Mouse (Mus musculus) neural tube, embryonic 14.5 days (tissue): ENCODE measurements around the gene Pecam1. TPM values are rescaled to one million over a fixed set of nuclear protein-coding genes. Genes with fewer than 3 reads are reported as not detected.

ENCODE experiments used
- ATAC-seq: fragments of 200-750 bp; cut with Nextera tagmentation; 2 replicates; pipeline ENCODE4 v1.8.0; 2017; ENCODE audit warnings: low read depth, mild to moderate bottlenecking, moderate TSS enrichment, moderate library complexity
- H3K27ac ChIP-seq: fragments of 300-500 bp; sonication (generic); 2 replicates; pipeline ENCODE4 v1.5.1; 2014; ENCODE audit warnings: low read depth, mild to moderate bottlenecking, control low read depth, low read length, moderate library complexity, mixed read lengths
- H3K27me3 ChIP-seq: fragments of 300-500 bp; sonication (generic); 2 replicates; pipeline ENCODE4 v1.6.1; 2014; ENCODE audit warnings: low read length; ENCODE audit not compliant: control insufficient read depth, insufficient read depth
- H3K36me3 ChIP-seq: fragments of 300-500 bp; sonication (generic); 2 replicates; pipeline ENCODE4 v1.6.1; 2014; ENCODE audit warnings: low read length, mixed read lengths; ENCODE audit not compliant: control insufficient read depth, insufficient read depth
- H3K4me1 ChIP-seq: fragments of 300-500 bp; sonication (generic); 2 replicates; pipeline ENCODE4 v1.6.1; 2014; ENCODE audit warnings: low read length; ENCODE audit not compliant: control insufficient read depth, insufficient read depth
- H3K4me2 ChIP-seq: fragments of 300-500 bp; sonication (generic); 2 replicates; pipeline ENCODE4 v1.6.1; 2014; ENCODE audit warnings: mild to moderate bottlenecking, low read depth, low read length, control low read depth
- H3K4me3 ChIP-seq: fragments of 300-500 bp; sonication (generic); 2 replicates; pipeline ENCODE4 v1.5.1; 2014; ENCODE audit warnings: low read depth, low read length, control low read depth, mixed read lengths
- H3K9ac ChIP-seq: fragments of 300-500 bp; sonication (generic); replicated peaks from 2 replicates; pipeline ENCODE4 v1.6.1; 2014; ENCODE audit warnings: low read depth, mild to moderate bottlenecking, control low read depth, low read length, mixed read lengths
- H3K9me3 ChIP-seq: fragments of 300-500 bp; sonication (generic); 2 replicates; pipeline ENCODE4 v1.6.1; 2016; ENCODE audit warnings: low read length; ENCODE audit not compliant: control insufficient read depth
- WGBS: fragments of 180-500 bp; shearing (Covaris S2); extraction: QIAGEN DNeasy Blood & Tissue Kit; methylation state at CpG from one replicate; pipeline ENCODE4 v1.1.7; 2014; 5-methylcytosine and 5-hydroxymethylcytosine counted together
- polyA plus RNA-seq: library from polyadenylated mRNA; unstranded; fragments of >200 nt; fragmentation: Nextera tagmentation; extraction: Ambion mirVana; gene quantifications from 2 replicates; pipeline ENCODE4 v1.2.1, GENCODE M21; 2014

Gene Pecam1
- polyA plus RNA-seq, result 9.4 and 16.9 TPM in 2 replicates

DNA sequence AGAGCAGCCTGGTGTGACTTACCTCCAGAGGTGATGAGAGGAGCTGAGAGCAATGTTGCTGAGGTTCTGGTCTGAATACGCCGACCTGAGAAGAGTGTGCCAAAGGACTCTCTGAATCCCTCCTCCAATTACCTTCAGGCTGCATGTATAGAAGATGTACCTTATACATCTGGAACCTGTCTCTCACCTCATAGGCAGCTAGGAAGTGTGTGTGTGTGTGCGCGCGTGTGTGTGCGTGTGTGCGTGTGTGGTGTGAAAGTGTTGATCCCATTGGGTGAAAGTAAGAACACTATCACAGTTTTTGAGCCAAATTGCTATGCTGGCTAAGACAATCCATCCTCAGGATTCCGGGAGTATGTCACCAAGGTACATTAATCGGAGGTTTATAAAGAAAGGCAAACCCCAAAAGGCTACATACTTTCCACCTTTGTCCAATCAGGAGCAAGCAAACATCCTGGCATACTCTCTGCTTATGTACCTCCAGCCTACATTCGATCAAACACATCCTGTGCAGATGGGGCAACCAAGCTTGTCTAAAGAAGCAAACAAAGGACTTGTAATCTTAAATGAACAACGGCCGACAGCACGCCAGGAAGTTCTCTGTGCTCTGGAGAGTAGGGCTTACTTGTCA is at the start of gene Pecam1:
Gene Pecam1, minus strand, starts transcription at position 508 of the 631 bp plus-strand sequence.
- no peaks in the 10 kb centered on the region for H3K9me3 ChIP-seq
- H3K9ac ChIP-seq, result no peak within 1 kb of the TSS
- 90% methylated on average over 13 of the region's 13 CpGs for WGBS

DNA sequence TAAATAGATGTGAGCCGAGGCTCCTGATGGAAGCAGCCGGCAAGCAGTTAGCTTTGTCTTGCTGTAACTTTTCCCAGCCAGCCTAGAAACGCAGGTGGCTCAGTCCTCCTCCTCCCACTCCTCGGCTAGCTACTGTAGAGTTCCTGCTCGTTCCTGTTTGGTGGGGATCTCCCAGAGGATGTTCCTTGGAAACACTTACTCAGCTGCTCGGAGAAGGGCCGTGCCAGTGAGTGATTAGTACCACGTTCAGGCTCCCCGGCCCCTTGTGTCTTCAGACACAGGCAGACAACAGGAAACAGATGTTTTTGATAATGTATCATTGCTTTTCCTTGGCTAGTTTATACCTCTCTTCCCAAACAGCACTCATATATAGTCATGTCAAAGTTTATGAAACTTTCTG is 45.3 kb upstream of the Pecam1 start:
- Histone ChIP-seq H3K9me3 (no peaks in the 10 kb centered on the region), H3K4me3 (no peak overlapping the region), H3K4me1 (peaks cover under 1% of the 10 kb centered on the region; the same call in 1 of the 2 replicates), H3K27me3 (no peaks in the 10 kb centered on the region), H3K9ac (no peak overlapping the region), H3K36me3 (peaks cover 38% of the 10 kb centered on the region), H3K27ac (no peak overlapping the region), H3K4me2 (no peak overlapping the region)
- WGBS, result 71% methylated on average over 9 of the region's 9 CpGs
- no peak for ATAC-seq

More for the DNA sequence above, at the start of gene Pecam1:
- Histone ChIP-seq H3K4me1 (no peaks in the 10 kb centered on the region), H3K4me2 (no peak within 1 kb of the TSS), H3K36me3 (no peaks in the 10 kb centered on the region), H3K4me3 (no peak within 1 kb of the TSS), H3K27me3 (no peaks in the 10 kb centered on the region), H3K27ac (no peak within 1 kb of the TSS)
- ATAC-seq, result no peak

DNA sequence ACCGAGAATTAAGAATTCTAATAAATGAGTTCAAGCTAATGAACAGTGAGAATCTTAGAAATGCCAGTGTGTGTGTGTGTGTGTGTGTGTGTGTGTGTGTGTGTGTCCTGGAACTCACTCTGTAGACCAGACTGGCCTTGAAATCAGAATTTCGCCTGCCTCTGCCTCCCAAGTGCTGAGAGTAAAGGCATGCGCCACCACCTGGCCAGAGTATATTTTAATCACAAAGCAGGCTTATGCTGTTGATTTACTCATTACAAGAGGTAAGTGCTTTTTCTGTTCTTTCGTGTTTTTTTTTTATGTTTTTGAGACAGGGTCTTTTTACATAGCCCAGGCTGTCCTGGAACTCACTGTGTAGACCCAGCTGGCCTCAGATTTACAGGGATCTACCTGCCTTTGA is 43.4 kb upstream of the Pecam1 start:
- H3K4me3 ChIP-seq, result no peak overlapping the region
- peaks cover 6% of the 10 kb centered on the region; the same call in 1 of the 2 replicates for H3K4me1 ChIP-seq
- peaks cover 26% of the 10 kb centered on the region for H3K36me3 ChIP-seq
- no peak overlapping the region for H3K27ac ChIP-seq
- H3K9me3 ChIP-seq, result no peaks in the 10 kb centered on the region
- H3K9ac ChIP-seq, result no peak overlapping the region
- H3K4me2 ChIP-seq, result no peak overlapping the region
- no peak for ATAC-seq
- H3K27me3 ChIP-seq, result no peaks in the 10 kb centered on the region
- 81% methylated on average over 4 of the region's 4 CpGs for WGBS

GRCm38 (mm10) chr11:106789649-106790048 is 39.2 kb upstream of the Pecam1 start:
- Histone ChIP-seq H3K4me3 (peak overlapping the region; percentile 72), H3K9me3 (no peaks in the 10 kb centered on the region), H3K4me2 (peak overlapping the region; percentile 52), H3K27me3 (no peaks in the 10 kb centered on the region), H3K4me1 (peaks cover 20% of the 10 kb centered on the region), H3K36me3 (peaks cover 22% of the 10 kb centered on the region), H3K27ac (peak overlapping the region; percentile 99), H3K9ac (peak overlapping the region; percentile 98)
- under 1% methylated on average over 6 of the region's 6 CpGs for WGBS
- ATAC-seq, result no peak

GRCm38 (mm10) chr11:106788775-106789459 is 38.5 kb upstream of the Pecam1 start, which contains the start of the genes Ddx5 and Cep95:
Ddx5 (minus strand) TSS chr11:106789185.
Cep95 (plus strand) TSS chr11:106789252.
- under 1% methylated on average over 50 of the region's 58 CpGs for WGBS
- Histone ChIP-seq H3K4me2 (peak within 1 kb of the TSS; percentile 52), H3K36me3 (peaks cover 29% of the 10 kb centered on the region), H3K4me3 (peak within 1 kb of the TSS; percentile 72), H3K9me3 (no peaks in the 10 kb centered on the region), H3K4me1 (peaks cover 20% of the 10 kb centered on the region), H3K9ac (peak within 1 kb of the TSS; percentile 98), H3K27ac (peak within 1 kb of the TSS; percentile 99), H3K27me3 (no peaks in the 10 kb centered on the region)
- ATAC-seq, result peak; percentile 91

- WGBS, result under 1% methylated on average over 70 of the region's 79 CpGs
- H3K27ac ChIP-seq, result peak overlapping the region; percentile 99
Observed at GRCm38 (mm10) chr11:106788026-106788774, 37.8 kb upstream of the Pecam1 start.

DNA sequence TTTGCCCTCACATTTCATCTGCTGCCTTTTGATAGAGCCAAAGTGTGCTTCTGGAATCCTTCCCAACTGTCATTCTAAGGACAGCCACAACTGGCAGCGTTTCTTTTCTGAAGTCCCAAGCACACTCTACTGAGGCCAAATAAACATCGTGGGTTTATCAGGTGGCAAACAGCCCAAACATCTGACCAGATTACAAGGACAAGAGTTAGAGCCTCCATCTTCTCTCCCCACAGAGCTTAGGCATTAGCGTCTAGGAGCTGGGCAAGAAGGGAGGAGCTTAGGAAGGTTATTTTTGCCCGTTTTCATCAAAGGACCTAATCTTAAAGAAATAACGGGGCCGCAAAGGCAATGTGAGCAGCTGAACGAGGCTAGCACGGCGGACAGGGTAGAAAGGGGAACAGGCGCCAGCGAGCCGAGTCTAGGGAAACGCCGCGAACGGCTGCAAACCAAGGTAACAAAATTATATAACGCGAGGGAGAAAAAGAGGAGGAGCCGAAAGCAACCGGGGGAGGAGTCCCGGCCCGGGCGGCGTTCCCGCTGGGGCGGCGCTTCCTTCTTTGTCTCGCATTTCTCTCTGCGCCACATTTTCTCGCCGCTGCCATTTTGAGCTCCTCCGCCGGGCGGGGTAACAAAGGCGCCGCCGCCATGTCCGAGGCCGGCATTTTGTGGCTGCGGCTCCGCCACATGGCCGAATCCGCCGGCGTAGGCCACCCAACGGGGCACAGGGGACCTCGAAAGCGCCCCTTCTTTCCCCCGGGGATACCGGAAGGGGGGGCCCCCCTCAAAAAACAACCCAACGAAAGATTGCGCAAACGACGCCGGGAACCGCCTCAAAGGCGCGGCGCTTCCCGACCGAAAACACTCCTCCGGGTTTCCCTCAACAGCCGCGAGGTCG is 37.0 kb upstream of the Pecam1 start:
- Histone ChIP-seq H3K9ac (peak overlapping the region; percentile 98), H3K4me3 (peak overlapping the region; percentile 72), H3K27me3 (no peaks in the 10 kb centered on the region), H3K27ac (peak overlapping the region; percentile 99), H3K4me2 (peak overlapping the region; percentile 69), H3K9me3 (no peaks in the 10 kb centered on the region), H3K4me1 (peaks cover 20% of the 10 kb centered on the region), H3K36me3 (peaks cover 41% of the 10 kb centered on the region)
- no peak for ATAC-seq
- WGBS, result under 1% methylated on average over 60 of the region's 65 CpGs

More at GRCm38 (mm10) chr11:106788026-106788774, 37.8 kb upstream of the Pecam1 start:
- H3K4me1 ChIP-seq, result peaks cover 20% of the 10 kb centered on the region
- peak overlapping the region; percentile 52; the same call in 1 of the 2 replicates for H3K4me2 ChIP-seq
- H3K9ac ChIP-seq, result peak overlapping the region; percentile 98
- peak overlapping the region; percentile 72 for H3K4me3 ChIP-seq
- H3K27me3 ChIP-seq, result no peaks in the 10 kb centered on the region
- H3K9me3 ChIP-seq, result no peaks in the 10 kb centered on the region
- peak; percentile 78 for ATAC-seq
- peaks cover 36% of the 10 kb centered on the region for H3K36me3 ChIP-seq

- Histone ChIP-seq H3K27me3 (no peaks in the 10 kb centered on the region), H3K27ac (no peak overlapping the region), H3K36me3 (peaks cover 60% of the 10 kb centered on the region), H3K4me2 (no peak overlapping the region), H3K4me1 (peaks cover 16% of the 10 kb centered on the region), H3K9ac (no peak overlapping the region), H3K9me3 (no peaks in the 10 kb centered on the region), H3K4me3 (no peak overlapping the region)
- WGBS, result 69% methylated on average over 1 of the region's 1 CpGs
- no peak for ATAC-seq
Observed at GRCm38 (mm10) chr11:106785043-106785442, 34.6 kb upstream of the Pecam1 start.
